Mouse (Mus musculus) kidney, embryonic 16.5 days (tissue): ENCODE data around the gene Arhgap23. TPM values are rescaled to one million over a fixed set of nuclear protein-coding genes. Genes with fewer than 3 reads are reported as not detected.

Experiments
- ATAC-seq: fragments of 200-750 bp; cut with Nextera tagmentation; 2 replicates; pipeline ENCODE4 v1.8.0; 2017; ENCODE audit warnings: moderate TSS enrichment; ENCODE audit not compliant: low FRiP score, low TSS enrichment
- H3K27ac ChIP-seq: fragments of 300-500 bp; sonication (generic); 2 replicates; pipeline ENCODE4 v1.5.1; 2014; ENCODE audit warnings: low read length
- H3K27me3 ChIP-seq: fragments of 300-500 bp; sonication (generic); 2 replicates; pipeline ENCODE4 v1.6.1; 2014; ENCODE audit warnings: low read length, control low read depth, mixed read lengths; ENCODE audit not compliant: insufficient read depth
- H3K36me3 ChIP-seq: fragments of 300-500 bp; sonication (generic); 2 replicates; pipeline ENCODE4 v1.6.1; 2014; ENCODE audit warnings: low read length, control low read depth, mixed read lengths; ENCODE audit not compliant: insufficient read depth
- H3K4me1 ChIP-seq: fragments of 300-500 bp; sonication (generic); 2 replicates; pipeline ENCODE4 v1.6.1; 2014; ENCODE audit warnings: low read length, control low read depth, mixed read lengths; ENCODE audit not compliant: insufficient read depth
- H3K4me2 ChIP-seq: fragments of 300-500 bp; sonication (generic); replicated peaks from 2 replicates; pipeline ENCODE4 v1.6.1; 2014; ENCODE audit warnings: low read depth, low read length
- H3K4me3 ChIP-seq: fragments of 300-500 bp; sonication (generic); 2 replicates; pipeline ENCODE4 v1.5.1; 2014; ENCODE audit warnings: mild to moderate bottlenecking, low read length
- H3K9ac ChIP-seq: fragments of 300-500 bp; sonication (generic); replicated peaks from 2 replicates; pipeline ENCODE4 v1.6.1; 2014; ENCODE audit warnings: low read length
- H3K9me3 ChIP-seq: fragments of 300-500 bp; sonication (generic); 2 replicates; pipeline ENCODE4 v1.6.1; 2016; ENCODE audit warnings: low read length, control low read depth
- WGBS: fragments of 180-500 bp; shearing (Covaris S2); extraction: QIAGEN DNeasy Blood & Tissue Kit; methylation state at CpG from one replicate; pipeline ENCODE4 v1.1.7; 2014; 5-methylcytosine and 5-hydroxymethylcytosine counted together
- polyA plus RNA-seq: library from polyadenylated mRNA; unstranded; fragments of >200 nt; fragmentation: Nextera tagmentation; extraction: Ambion mirVana; gene quantifications from 2 replicates; pipeline ENCODE4 v1.2.1, GENCODE M21; 2015

Gene Arhgap23
- polyA plus RNA-seq, 1 experiment from 2014 or later: 6.2 TPM

GRCm38 (mm10) chr11:97539622-97540021, 124.3 kb downstream of the Arhgap23 start:
- WGBS: 67% methylated on average over 5 of the region's 5 CpGs
- Histone ChIP-seq H3K27ac (no peak overlapping the region), H3K9me3 (no peaks in the 10 kb centered on the region), H3K36me3 (no peaks in the 10 kb centered on the region), H3K4me2 (no peak overlapping the region), H3K4me1 (peaks cover 46% of the 10 kb centered on the region), H3K9ac (no peak overlapping the region), H3K27me3 (peaks cover 69% of the 10 kb centered on the region), H3K4me3 (no peak overlapping the region)
- no peak for ATAC-seq

- H3K9me3 ChIP-seq: no peaks in the 10 kb centered on the region
- H3K27ac ChIP-seq: no peak overlapping the region
- no peak overlapping the region for H3K9ac ChIP-seq
- 48% methylated on average over 3 of the region's 3 CpGs for WGBS
- peaks cover 69% of the 10 kb centered on the region for H3K27me3 ChIP-seq
- no peak overlapping the region for H3K4me2 ChIP-seq
- no peak for ATAC-seq
- H3K4me3 ChIP-seq: no peak overlapping the region
- peaks cover 41% of the 10 kb centered on the region for H3K4me1 ChIP-seq
- H3K36me3 ChIP-seq: no peaks in the 10 kb centered on the region
These were observed 124.8 kb downstream of the Arhgap23 start for GRCm38 (mm10) chr11:97540136-97540535.

- H3K4me1 ChIP-seq: peaks cover 41% of the 10 kb centered on the region
- no peaks in the 10 kb centered on the region for H3K36me3 ChIP-seq
- H3K9ac ChIP-seq: no peak overlapping the region
- H3K4me2 ChIP-seq: no peak overlapping the region
- H3K27ac ChIP-seq: no peak overlapping the region
- no peaks in the 10 kb centered on the region for H3K9me3 ChIP-seq
- no peak for ATAC-seq
- 53% methylated on average over 3 of the region's 3 CpGs for WGBS
- no peak overlapping the region for H3K4me3 ChIP-seq
- peaks cover 69% of the 10 kb centered on the region for H3K27me3 ChIP-seq
These were observed 125.3 kb downstream of the Arhgap23 start for GRCm38 (mm10) chr11:97540604-97541003.

- Histone ChIP-seq H3K9me3 (no peaks in the 10 kb centered on the region), H3K9ac (no peak overlapping the region), H3K27ac (no peak overlapping the region), H3K4me2 (no peak overlapping the region), H3K4me1 (peaks cover 37% of the 10 kb centered on the region), H3K36me3 (no peaks in the 10 kb centered on the region), H3K4me3 (no peak overlapping the region), H3K27me3 (peaks cover 68% of the 10 kb centered on the region)
- no peak for ATAC-seq
- 46% methylated on average over 22 of the region's 22 CpGs for WGBS
These were observed 127.1 kb downstream of the Arhgap23 start for GRCm38 (mm10) chr11:97542171-97543150.

GRCm38 (mm10) chr11:97543181-97543733, 127.9 kb downstream of the Arhgap23 start:
- no peak for ATAC-seq
- H3K4me2 ChIP-seq: no peak overlapping the region
- peaks cover 68% of the 10 kb centered on the region for H3K27me3 ChIP-seq
- H3K27ac ChIP-seq: no peak overlapping the region
- no peaks in the 10 kb centered on the region for H3K36me3 ChIP-seq
- no peaks in the 10 kb centered on the region for H3K9me3 ChIP-seq
- H3K4me1 ChIP-seq: peaks cover 34% of the 10 kb centered on the region
- H3K4me3 ChIP-seq: no peak overlapping the region
- WGBS: 54% methylated on average over 12 of the region's 12 CpGs
- no peak overlapping the region for H3K9ac ChIP-seq

- H3K27me3 ChIP-seq: peaks cover 68% of the 10 kb centered on the region
- H3K36me3 ChIP-seq: no peaks in the 10 kb centered on the region
- H3K27ac ChIP-seq: no peak overlapping the region
- WGBS: 78% methylated on average over 9 of the region's 9 CpGs
- no peak overlapping the region for H3K9ac ChIP-seq
- H3K4me2 ChIP-seq: no peak overlapping the region
- H3K9me3 ChIP-seq: no peaks in the 10 kb centered on the region
- ATAC-seq: no peak
- no peak overlapping the region for H3K4me3 ChIP-seq
- peaks cover 34% of the 10 kb centered on the region for H3K4me1 ChIP-seq
These were observed 128.6 kb downstream of the Arhgap23 start for GRCm38 (mm10) chr11:97543883-97544282.

- Histone ChIP-seq H3K4me2 (peak overlapping the region; percentile 72), H3K27me3 (peaks cover 82% of the 10 kb centered on the region), H3K9ac (peak overlapping the region; percentile 61), H3K36me3 (no peaks in the 10 kb centered on the region), H3K27ac (no peak overlapping the region), H3K4me1 (peaks cover 27% of the 10 kb centered on the region), H3K4me3 (peak overlapping the region; percentile 58), H3K9me3 (no peaks in the 10 kb centered on the region)
- 5% methylated on average over 26 of the region's 26 CpGs for WGBS
- 0 out of 2 replicates have a peak, but pooled peaks have one; percentile 25 for ATAC-seq
These were observed 130.7 kb downstream of the Arhgap23 start for GRCm38 (mm10) chr11:97545808-97546560.

GRCm38 (mm10) chr11:97546804-97547411, 131.6 kb downstream of the Arhgap23 start:
- Histone ChIP-seq H3K27ac (no peak overlapping the region), H3K4me3 (peak overlapping the region; percentile 58), H3K36me3 (no peaks in the 10 kb centered on the region), H3K9ac (peak overlapping the region; percentile 61), H3K27me3 (peaks cover 85% of the 10 kb centered on the region), H3K4me2 (peak overlapping the region; percentile 72), H3K9me3 (no peaks in the 10 kb centered on the region), H3K4me1 (peaks cover 30% of the 10 kb centered on the region)
- WGBS: under 1% methylated on average over 33 of the region's 73 CpGs
- peak; percentile 49; the same call in 1 of the 2 replicates for ATAC-seq

GRCm38 (mm10) chr11:97547957-97548706, 132.8 kb downstream of the Arhgap23 start:
- ATAC-seq: no peak
- Histone ChIP-seq H3K4me2 (no peak overlapping the region), H3K4me1 (peaks cover 20% of the 10 kb centered on the region), H3K27ac (no peak overlapping the region), H3K4me3 (no peak overlapping the region), H3K36me3 (no peaks in the 10 kb centered on the region), H3K27me3 (peaks cover 95% of the 10 kb centered on the region), H3K9ac (no peak overlapping the region), H3K9me3 (no peaks in the 10 kb centered on the region)
- WGBS: 67% methylated on average over 12 of the region's 12 CpGs
